Mouse (Mus musculus): ENCODE data around the gene Tmem87a. TPM values are rescaled to one million over a fixed set of nuclear protein-coding genes. Genes with fewer than 3 reads are reported as not detected.
A peak's percentile ranks its signal among the peaks of the same experiment; 100 is the strongest.

Tmem87a gene
- 5.6 TPM in 2 replicates for polyA plus RNA-seq (2016; fragmentation: Nextera tagmentation; extraction: Ambion mirVana)

DNA sequence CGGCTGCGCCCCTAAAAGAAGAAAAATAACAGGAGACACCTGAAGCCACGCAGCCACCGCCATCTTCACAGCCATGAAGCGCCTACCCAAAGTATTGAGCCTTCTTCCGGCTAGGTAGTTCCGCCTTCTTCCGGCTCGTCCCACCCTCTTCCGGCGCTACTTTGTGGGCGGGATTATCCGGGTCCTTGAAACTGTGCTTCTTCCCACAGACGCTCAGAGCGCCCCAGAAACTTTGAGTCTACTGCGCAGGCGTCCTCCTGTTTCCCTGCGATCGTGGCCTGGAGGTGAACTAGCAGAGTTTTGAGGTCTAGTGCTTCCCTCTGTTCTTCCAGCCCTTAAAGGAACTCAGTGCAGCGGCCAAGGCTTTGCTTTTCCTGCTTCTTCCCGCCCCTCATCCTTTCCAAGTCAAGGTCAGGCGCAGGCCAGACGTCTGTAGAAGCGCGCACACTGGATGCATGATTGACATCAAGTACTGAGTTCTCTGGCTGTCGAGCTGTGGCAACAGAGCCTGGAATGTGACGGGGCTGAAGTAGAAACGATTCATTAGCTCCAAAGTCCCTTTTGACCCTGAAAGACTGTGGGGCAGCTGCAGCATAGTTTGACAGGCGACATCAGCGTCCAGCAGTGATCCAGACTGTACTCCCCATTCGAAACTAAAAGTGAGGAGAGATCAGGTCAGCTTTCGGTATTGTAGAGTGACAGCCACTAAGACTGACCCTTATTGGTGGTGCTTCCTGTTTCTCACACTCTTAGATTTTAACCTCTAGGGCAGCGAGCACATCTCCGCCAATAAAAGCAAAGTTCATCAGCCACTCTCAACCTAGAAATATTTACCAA lies at the start of gene Tmem87a:
Tmem87a (minus strand) TSS at position 128 of the 837 bp plus-strand sequence.
- WGBS, result 2% methylated on average over 34 of the region's 34 CpGs
- H3K4me3 ChIP-seq, result peak within 1 kb of the TSS; percentile 83
- peak; percentile 97 for DNase-seq (ENCODE audit: extremely low spot score, low spot score)
- H3K36me3 ChIP-seq (replicated peaks), result peaks cover 21% of the 10 kb centered on the region
- H3K4me1 ChIP-seq, result peaks cover 29% of the 10 kb centered on the region
- H3K27me3 ChIP-seq (ENCODE audit: poor library complexity, severe bottlenecking), result no peaks in the 10 kb centered on the region
- peak within 1 kb of the TSS; percentile 94 for H3K27ac ChIP-seq
- H3K9me3 ChIP-seq, result peaks cover 16% of the 10 kb centered on the region; the same call in 1 of the 2 replicates

DNA sequence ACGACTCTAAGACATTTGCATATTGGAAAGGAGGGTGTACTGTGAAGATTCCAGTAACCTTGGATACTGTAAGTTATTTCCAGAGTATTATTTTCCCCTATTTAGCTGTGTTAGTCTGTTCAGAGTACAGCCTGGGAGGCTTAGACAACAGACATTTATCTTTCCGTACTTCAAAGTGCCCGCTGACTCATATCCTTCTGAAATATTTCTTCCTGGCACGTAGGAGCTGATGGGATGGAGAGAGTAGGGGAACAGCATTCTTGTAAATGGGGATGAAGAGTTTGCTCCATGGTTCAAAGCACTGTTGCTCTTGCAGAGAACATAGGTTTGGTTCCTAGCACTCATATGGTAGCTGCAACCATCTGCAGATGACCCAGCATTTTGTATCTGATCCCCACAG lies 48.7 kb upstream of the Tmem87a start:
- Histone ChIP-seq H3K27ac (no peak overlapping the region), H3K36me3 (replicated peaks) (no peaks in the 10 kb centered on the region), H3K4me3 (no peak overlapping the region), H3K27me3 (ENCODE audit: poor library complexity, severe bottlenecking) (no peaks in the 10 kb centered on the region), H3K9me3 (no peaks in the 10 kb centered on the region), H3K4me1 (peaks cover 7% of the 10 kb centered on the region; the same call in 1 of the 2 replicates)
- no peak for DNase-seq (ENCODE audit: extremely low spot score, low spot score)
- WGBS, result 90% methylated on average over 4 of the region's 4 CpGs

DNA sequence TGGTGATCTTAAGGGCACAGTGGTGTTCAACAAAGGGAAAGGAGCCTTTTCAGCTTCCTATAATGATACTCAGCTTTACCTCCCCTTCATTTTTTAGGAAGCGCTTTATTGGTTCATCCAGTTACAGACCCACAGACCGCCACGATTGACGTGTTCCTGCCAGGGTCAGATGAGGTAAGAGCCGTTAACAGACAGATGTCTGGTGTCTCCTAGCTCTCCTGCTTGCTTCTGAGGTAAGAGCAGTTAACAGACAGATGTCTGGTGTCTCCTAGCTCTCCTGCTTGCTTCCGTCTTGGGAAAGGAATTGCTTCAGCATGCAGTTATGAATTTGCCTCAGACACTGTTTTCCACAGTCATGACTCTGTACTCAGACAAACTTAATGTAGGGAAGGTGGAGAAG lies 46.8 kb upstream of the Tmem87a start:
- no peak for DNase-seq (ENCODE audit: extremely low spot score, low spot score)
- H3K4me3 ChIP-seq, result no peak overlapping the region
- H3K36me3 ChIP-seq (replicated peaks), result no peaks in the 10 kb centered on the region
- no peaks in the 10 kb centered on the region for H3K9me3 ChIP-seq
- peaks cover 7% of the 10 kb centered on the region; the same call in 1 of the 2 replicates for H3K4me1 ChIP-seq
- 73% methylated on average over 6 of the region's 6 CpGs for WGBS
- H3K27me3 ChIP-seq (ENCODE audit: poor library complexity, severe bottlenecking), result no peaks in the 10 kb centered on the region
- H3K27ac ChIP-seq, result no peak overlapping the region

DNA sequence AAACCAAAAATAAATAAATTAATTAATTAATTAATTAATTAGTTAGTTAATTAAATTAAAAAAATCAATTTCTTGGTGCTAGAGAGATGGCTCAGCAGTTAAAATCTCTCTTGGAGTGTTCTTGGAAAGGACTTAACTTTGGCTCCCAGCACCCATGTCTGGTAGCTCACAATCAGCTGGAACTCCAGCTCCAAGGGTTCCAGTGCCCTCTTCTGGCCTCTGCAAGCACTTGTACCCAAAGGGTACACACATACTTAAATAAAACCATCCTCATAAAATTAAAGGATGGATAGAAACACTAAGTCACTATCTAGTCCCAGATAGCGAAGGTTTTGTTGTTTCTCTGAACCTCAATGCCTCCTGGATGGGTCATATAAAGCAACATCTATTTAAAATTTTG lies 43.4 kb upstream of the Tmem87a start:
- no peak overlapping the region for H3K4me3 ChIP-seq
- no peaks in the 10 kb centered on the region for H3K9me3 ChIP-seq
- H3K4me1 ChIP-seq, result peaks cover 7% of the 10 kb centered on the region; the same call in 1 of the 2 replicates
- 82% methylated on average over 1 of the region's 1 CpGs for WGBS
- no peaks in the 10 kb centered on the region for H3K36me3 ChIP-seq (replicated peaks)
- H3K27me3 ChIP-seq (ENCODE audit: poor library complexity, severe bottlenecking), result no peaks in the 10 kb centered on the region
- DNase-seq (ENCODE audit: extremely low spot score, low spot score), result no peak
- H3K27ac ChIP-seq, result no peak overlapping the region

DNA sequence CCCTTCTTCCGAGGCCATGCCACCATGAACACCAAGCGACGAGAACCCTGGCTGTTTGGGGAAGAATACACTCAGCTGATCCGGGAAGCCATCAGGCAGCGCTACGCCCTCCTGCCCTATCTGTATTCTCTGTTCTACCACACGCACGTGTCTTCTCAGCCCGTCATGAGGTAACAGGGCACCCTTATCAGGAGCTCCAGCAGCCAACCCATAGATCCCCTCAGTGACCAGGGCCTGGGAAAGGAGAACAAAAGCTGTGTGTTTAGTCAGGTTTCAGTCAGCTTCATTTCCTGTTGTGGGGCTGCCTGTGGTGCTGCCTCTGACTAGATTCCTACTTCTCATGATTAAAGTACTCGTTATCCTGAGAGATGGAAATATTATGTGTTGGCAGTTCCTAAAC lies 42.5 kb upstream of the Tmem87a start:
- no peak overlapping the region for H3K27ac ChIP-seq
- 85% methylated on average over 10 of the region's 10 CpGs for WGBS
- H3K27me3 ChIP-seq (ENCODE audit: poor library complexity, severe bottlenecking), result no peaks in the 10 kb centered on the region

DNA sequence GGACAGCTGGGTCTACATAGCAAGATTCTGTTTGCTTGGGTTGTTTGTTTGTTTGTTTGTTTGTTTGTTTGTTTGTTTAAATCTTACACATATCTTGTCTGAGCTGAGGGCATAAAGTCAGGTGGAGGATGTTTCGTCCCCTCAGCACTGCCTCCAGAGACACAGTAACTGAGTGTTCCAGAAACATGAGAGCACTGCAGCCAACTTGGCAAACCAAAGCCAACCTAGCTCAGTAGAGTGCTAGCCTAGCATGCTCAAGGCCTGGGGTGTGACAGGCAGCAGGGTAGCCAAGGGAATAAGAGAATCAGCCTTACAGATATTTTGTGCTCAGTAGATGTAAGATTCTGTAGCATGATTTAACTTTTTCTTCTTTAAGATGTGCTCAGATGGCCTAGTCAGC lies 40.6 kb upstream of the Tmem87a start:
- no peak overlapping the region for H3K4me3 ChIP-seq
- no peaks in the 10 kb centered on the region for H3K9me3 ChIP-seq
- no peaks in the 10 kb centered on the region for H3K27me3 ChIP-seq (ENCODE audit: poor library complexity, severe bottlenecking)
- no peak for DNase-seq (ENCODE audit: extremely low spot score, low spot score)
- H3K36me3 ChIP-seq (replicated peaks), result no peaks in the 10 kb centered on the region
- 98% methylated on average over 1 of the region's 1 CpGs for WGBS
- H3K4me1 ChIP-seq, result no peaks in the 10 kb centered on the region
- no peak overlapping the region for H3K27ac ChIP-seq

More for the DNA sequence above, 42.5 kb upstream of the Tmem87a start:
- Histone ChIP-seq H3K9me3 (no peaks in the 10 kb centered on the region), H3K4me1 (peaks cover 7% of the 10 kb centered on the region; the same call in 1 of the 2 replicates), H3K36me3 (replicated peaks) (no peaks in the 10 kb centered on the region), H3K4me3 (no peak overlapping the region)
- DNase-seq (ENCODE audit: extremely low spot score, low spot score), result no peak

DNA sequence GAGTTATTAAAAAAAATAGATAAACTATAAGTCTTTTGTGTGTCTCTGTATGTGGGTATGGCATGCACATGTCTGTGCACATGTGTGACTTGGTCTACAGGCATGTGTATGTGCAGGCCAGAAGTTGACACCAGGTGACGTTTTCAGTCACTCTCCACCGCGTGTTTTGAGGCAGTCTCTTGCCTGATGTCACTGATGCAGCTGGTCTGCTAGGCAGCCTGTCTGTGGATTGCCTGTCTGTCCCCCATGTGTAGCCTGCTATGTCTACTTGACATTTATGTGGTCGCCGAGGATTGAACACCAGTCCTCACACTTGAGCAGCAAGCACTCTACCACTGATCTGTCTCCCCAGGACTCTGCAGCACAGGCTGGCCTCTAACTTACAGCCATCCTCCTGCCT lies 20.5 kb upstream of the Tmem87a start:
- no peak for DNase-seq (ENCODE audit: extremely low spot score, low spot score)
- 87% methylated on average over 5 of the region's 5 CpGs for WGBS
- Histone ChIP-seq H3K4me3 (no peak overlapping the region), H3K9me3 (no peaks in the 10 kb centered on the region), H3K27ac (no peak overlapping the region), H3K4me1 (no peaks in the 10 kb centered on the region), H3K27me3 (ENCODE audit: poor library complexity, severe bottlenecking) (no peaks in the 10 kb centered on the region), H3K36me3 (replicated peaks) (no peaks in the 10 kb centered on the region)

DNA sequence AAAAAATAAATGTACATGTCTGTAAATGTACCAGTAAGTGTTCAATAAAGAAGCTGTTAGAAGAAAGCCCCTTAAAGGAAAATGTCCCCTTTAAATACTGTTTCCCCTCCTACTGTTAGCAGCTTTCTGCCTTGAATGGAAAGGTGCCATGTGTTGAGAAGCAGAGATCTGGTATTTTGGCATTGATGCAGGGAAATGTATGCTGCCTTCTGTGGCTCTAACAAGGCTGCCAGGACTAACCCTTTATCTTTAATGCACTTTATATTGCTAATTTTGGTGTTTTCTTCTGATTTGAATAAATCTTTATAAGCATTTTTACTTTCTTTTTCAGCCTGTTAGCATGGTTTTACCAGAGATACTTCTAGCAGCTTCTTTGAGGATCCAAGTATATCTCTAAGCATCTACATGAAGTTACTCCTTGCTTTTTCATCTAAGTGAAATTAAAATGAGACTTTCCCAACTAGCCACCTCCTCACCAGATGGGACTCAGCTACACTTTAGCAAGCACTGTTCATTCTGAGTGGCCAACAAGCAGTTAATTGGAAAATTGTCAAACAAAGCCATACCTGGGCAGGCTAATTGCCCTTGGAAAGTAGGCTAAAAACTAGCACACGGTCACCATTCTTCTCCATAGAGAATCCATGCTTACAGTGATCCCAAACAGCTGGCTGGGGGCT lies 11.0 kb upstream of the Tmem87a start:
- H3K27me3 ChIP-seq (ENCODE audit: poor library complexity, severe bottlenecking), result no peaks in the 10 kb centered on the region
- 76% methylated on average over 1 of the region's 1 CpGs for WGBS
- peaks cover 3% of the 10 kb centered on the region; the same call in 1 of the 2 replicates for H3K36me3 ChIP-seq (replicated peaks)
- H3K4me1 ChIP-seq, result no peaks in the 10 kb centered on the region
- H3K27ac ChIP-seq, result no peak overlapping the region
- no peak for DNase-seq (ENCODE audit: extremely low spot score, low spot score)
- H3K9me3 ChIP-seq, result no peaks in the 10 kb centered on the region; the same call in 1 of the 2 replicates
- H3K4me3 ChIP-seq, result no peak overlapping the region

DNA sequence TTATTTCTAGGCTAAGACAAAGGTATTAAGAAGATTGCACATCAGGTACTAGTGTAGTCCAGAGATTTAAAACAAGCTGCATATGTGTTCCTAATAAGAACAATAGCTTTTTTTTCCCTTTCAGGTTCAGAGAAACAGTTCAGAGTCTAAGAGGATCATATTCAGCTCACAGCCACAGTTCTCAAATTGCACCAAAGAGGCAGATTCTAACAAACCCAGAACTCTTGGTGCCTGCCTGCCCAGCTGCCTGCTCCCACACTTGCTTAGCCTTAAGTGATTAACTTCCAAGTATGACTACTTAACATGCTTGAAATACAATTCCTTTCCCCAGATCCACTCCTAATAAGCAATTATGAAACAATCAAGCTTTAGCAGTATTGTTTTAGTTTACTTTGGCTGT lies 10.2 kb upstream of the Tmem87a start:
- Histone ChIP-seq H3K36me3 (replicated peaks) (peaks cover 5% of the 10 kb centered on the region; the same call in 1 of the 2 replicates), H3K27me3 (ENCODE audit: poor library complexity, severe bottlenecking) (no peaks in the 10 kb centered on the region), H3K4me3 (no peak overlapping the region), H3K27ac (no peak overlapping the region), H3K4me1 (no peaks in the 10 kb centered on the region), H3K9me3 (no peaks in the 10 kb centered on the region; the same call in 1 of the 2 replicates)
- DNase-seq (ENCODE audit: extremely low spot score, low spot score), result no peak

DNA sequence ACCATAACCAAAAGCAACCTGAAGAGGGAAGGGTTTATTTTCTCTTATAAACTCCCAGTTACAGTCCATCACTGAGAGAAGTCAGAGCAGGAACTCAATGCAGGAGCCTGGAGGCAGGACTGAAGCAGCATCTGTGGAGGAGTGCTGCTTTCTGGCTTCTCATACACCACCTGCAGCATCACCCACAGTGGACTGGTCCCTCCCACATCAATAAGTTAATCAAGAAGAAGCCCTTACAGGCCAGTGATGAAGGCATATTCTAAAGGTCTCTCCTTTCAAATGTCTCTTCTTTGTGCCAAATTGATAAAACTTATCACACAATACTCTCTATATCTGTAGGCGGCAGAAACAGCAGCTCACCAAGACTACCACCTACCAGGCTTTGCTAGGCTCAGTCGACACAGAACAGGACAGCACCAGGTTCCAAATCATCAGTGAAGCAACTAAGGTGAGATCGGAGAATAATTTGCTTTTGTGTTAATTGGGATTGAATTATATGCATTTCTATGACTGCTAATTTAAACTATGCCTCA lies 7.2 kb upstream of the Tmem87a start:
- Histone ChIP-seq H3K4me1 (no peaks in the 10 kb centered on the region), H3K36me3 (replicated peaks) (peaks cover 12% of the 10 kb centered on the region; the same call in 1 of the 2 replicates), H3K9me3 (peaks cover 16% of the 10 kb centered on the region; the same call in 1 of the 2 replicates), H3K4me3 (no peak overlapping the region), H3K27ac (no peak overlapping the region), H3K27me3 (ENCODE audit: poor library complexity, severe bottlenecking) (no peaks in the 10 kb centered on the region)
- 92% methylated on average over 3 of the region's 3 CpGs for WGBS
- DNase-seq (ENCODE audit: extremely low spot score, low spot score), result no peak

DNA sequence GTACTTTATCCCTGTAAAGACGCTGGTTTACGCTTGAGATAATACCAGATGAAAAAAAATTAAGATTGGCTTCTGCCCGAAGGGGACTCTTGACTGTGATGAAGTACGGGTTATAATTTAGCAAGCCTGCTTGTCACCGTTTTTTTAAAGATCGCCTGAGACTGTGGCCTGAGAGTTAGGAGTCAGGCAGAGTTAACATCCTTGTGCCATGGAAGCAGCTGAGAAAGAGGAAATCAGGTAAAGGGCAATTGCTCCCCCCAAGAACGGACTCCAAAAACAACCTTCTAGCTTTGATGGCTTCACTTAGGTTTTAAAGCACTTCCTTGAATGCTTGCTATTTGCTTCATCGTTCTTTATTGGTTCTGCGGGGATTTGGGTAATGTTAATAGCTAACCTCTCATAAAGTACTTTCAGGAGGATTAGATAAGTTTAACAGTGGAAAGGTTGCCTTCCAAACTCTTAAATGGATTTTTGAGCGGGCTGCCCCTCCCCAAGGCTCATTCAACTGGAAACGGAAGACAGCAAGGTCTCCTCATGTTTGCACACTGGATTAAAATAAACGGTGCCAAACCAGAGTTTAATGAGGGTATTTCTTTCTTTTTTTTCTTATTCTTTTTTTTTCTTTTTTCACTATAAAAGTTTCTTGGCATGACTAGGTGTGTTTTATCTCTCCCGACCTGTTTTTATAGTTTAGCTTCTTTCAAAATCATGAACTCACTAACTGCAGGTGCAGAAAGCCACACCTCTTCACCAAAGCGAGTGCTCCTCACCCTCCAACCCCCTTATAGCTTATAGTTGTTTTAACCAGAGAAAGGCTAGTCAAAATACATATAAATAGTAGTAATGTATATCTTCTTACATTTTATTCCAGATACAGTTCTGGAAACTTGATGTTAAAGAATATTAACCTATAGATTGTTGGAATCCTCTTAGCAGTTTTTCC lies 1.2 kb upstream of the Tmem87a start:
- WGBS, result 43% methylated on average over 14 of the region's 14 CpGs
- Histone ChIP-seq H3K4me1 (peaks cover 29% of the 10 kb centered on the region), H3K27ac (peak overlapping the region; percentile 94)

DNA sequence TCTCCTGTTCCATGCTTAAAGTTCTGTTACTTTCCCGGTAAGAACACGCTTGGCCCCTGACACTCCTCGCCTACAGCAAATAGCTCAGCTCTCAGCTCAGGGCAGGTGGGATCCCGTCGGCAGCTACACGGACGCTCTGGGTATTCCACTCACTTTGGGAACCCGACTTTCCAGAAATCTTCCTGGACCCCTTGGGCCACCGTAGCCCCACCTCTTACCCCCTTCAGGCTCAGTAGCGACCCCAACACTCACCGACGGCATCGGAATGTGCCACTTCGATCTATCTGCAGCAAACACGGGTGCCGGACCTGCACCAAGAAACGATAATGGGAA lies 294 bp downstream of the Tmem87a start, which contains the start of gene Ganc:
Ganc (plus strand) TSS at position 244 of the 333 bp plus-strand sequence.
- peak within 1 kb of the TSS; percentile 94 for H3K27ac ChIP-seq
- no peak for DNase-seq (ENCODE audit: extremely low spot score, low spot score)
- H3K9me3 ChIP-seq, result peaks cover 14% of the 10 kb centered on the region; the same call in 1 of the 2 replicates
- peak within 1 kb of the TSS; percentile 83 for H3K4me3 ChIP-seq
- peaks cover 29% of the 10 kb centered on the region for H3K4me1 ChIP-seq
- peaks cover 21% of the 10 kb centered on the region for H3K36me3 ChIP-seq (replicated peaks)
- H3K27me3 ChIP-seq (ENCODE audit: poor library complexity, severe bottlenecking), result no peaks in the 10 kb centered on the region
- under 1% methylated on average over 17 of the region's 17 CpGs for WGBS

More for the DNA sequence above, 1.2 kb upstream of the Tmem87a start:
- no peak for DNase-seq (ENCODE audit: extremely low spot score, low spot score)
- Histone ChIP-seq H3K4me3 (peak overlapping the region; percentile 83), H3K36me3 (replicated peaks) (peaks cover 23% of the 10 kb centered on the region), H3K9me3 (peaks cover 16% of the 10 kb centered on the region; the same call in 1 of the 2 replicates), H3K27me3 (ENCODE audit: poor library complexity, severe bottlenecking) (no peaks in the 10 kb centered on the region)
